Mouse (Mus musculus) olfactory bulb, adult 2 months (tissue): Measurements from ENCODE around the gene Bcl3.

ENCODE experiments used
- CTCF ChIP-seq: fragments of 200-500 bp; IDR thresholded peaks from 2 replicates; pipeline ENCODE4 v1.5.1; 2012; ENCODE audit warnings: low read depth, mild to moderate bottlenecking, low read length, moderate library complexity; ENCODE audit not compliant: insufficient read depth
- POLR2A ChIP-seq: fragments of 200-500 bp; IDR thresholded peaks from 2 replicates; pipeline ENCODE4 v1.6.1; 2012; ENCODE audit warnings: mild to moderate bottlenecking, low read depth, low read length, moderate library complexity; ENCODE audit not compliant: insufficient read depth

GRCm38 (mm10) chr7:19830682-19831156 lies 8.1 kb upstream of the Bcl3 start:
- no peak for TF ChIP-seq POLR2A
- no peak for TF ChIP-seq CTCF
